Mouse (Mus musculus) layer of hippocampus, adult 9-11 months (tissue): ENCODE measurements around the gene Tnnt3.
A peak's percentile ranks its signal among the peaks of the same experiment; 100 is the strongest.

Experiments used
- DNase-seq: peaks from one replicate; pipeline ENCODE4 v3.0.0; 2022

The Tnnt3 gene

DNA sequence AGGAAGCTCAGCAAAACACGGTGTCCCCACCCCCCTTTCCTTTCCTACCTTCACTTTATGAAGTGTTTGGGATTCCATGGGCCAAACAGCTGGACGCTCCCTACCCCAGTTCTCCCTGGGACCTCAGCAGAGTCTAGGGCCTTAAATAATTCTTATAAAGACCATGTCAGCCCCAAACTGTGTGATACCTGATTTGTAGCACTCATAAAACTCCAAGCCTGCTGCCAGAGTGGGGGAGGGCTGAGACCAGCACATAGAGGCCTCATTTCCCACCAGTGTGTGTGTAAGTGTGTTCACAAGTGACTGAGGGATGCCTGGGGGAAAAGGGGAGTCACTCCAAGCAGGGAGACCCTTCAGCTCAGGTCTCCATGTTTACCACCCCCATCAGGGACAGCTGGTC is 49.2 kb downstream of the Tnnt3 start:
- no peak for DNase-seq

DNA sequence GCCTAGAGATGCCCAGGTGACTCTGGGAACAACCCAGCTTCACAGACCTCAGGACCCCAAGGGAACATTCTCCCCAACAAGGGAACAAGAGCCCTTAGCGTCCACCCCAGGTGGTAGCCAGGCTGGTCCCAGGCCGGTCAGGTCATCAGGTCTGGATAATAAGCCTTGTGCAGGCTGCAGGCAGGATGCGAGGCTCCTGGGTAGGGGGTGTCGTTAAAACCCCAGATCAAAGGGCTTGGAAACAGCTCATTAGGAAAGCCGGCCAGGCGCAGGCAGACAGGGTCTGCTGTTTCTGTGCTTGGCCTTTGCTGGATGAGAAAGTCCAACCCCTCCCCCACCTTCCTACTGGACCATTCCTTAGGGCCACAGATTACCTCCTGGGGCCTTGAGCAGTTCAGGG is 50.1 kb downstream of the Tnnt3 start:
- DNase-seq, result no peak

DNA sequence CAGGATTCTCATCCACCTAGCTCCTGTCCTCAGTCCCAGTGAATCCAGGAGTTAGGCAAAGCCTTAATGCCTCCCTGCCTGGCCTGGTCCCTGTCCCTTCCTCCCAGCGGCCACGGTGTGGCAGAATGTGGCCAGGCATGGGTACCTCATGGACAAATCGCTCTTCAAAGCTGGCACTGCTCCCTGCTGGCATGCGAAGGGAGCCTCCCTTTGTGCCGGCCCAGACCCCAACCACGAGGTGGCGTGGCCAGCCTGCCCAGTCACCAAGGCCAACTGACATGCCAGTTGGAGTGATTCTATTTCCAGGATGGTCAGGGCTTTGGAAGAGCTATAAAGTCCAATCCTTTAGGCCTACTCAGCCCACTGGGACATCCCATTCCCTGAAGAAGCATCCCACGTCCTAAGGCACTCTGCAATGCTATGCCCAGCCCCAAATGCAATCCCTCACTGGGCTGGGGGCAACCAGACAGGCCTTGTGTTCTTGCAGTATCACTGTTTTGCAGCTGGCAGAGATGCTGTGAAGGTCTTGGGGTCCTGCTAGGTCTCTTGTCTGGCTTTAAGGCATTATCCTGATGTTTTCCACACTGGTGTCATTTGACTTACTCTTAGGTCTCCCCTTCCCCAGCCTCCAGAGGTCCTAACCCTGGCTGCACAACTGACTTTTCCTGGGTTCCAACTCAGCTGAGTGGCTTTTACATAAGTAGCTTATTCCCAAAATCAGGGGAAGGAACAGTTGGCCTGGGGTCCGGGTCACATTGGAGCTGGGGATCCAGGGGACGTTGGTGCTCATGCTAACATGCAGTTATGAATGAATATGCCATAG is 51.5 kb downstream of the Tnnt3 start:
- DNase-seq, result peak; percentile 15

DNA sequence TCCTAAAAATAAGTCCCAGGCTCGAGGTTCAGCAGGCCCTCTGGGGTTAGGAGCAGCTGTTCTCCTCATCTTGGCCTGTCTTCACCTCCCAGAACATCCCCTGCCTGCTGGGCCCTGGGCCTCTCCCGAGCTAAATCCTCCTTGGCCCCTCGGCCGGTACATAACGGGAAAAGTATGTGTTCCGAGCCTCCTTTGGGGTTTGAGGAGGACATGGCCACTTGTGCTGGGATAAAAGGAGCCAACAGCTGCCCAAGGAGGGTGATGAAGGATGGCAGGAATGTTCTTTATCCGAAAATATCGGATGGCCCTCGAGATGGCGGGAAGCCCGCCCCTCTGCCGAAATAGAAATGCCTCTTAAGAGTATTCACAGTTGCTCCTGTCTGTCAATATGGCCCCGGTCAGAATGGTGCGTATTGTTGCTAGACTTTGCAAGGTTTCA is 52.3 kb downstream of the Tnnt3 start:
- DNase-seq, result no peak

DNA sequence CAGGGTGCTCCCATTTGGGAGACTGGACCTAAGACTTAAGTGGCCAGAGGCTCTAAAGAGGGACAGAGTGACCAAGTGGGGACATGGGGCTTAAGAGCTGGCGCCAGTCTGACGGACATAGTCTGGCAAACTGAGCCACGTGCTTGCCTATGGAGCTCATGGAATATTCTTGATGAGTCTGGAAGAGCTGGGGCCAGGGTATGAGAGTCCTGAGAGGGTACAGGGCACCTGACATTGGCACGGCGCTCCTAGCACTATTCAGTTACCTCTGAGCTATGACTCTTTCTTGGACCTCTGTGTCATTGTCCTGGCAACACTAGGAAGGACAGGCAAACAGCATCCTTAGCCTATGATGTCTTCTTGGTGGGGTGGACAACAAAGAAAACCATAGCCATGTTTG is 53.1 kb downstream of the Tnnt3 start:
- no peak for DNase-seq

DNA sequence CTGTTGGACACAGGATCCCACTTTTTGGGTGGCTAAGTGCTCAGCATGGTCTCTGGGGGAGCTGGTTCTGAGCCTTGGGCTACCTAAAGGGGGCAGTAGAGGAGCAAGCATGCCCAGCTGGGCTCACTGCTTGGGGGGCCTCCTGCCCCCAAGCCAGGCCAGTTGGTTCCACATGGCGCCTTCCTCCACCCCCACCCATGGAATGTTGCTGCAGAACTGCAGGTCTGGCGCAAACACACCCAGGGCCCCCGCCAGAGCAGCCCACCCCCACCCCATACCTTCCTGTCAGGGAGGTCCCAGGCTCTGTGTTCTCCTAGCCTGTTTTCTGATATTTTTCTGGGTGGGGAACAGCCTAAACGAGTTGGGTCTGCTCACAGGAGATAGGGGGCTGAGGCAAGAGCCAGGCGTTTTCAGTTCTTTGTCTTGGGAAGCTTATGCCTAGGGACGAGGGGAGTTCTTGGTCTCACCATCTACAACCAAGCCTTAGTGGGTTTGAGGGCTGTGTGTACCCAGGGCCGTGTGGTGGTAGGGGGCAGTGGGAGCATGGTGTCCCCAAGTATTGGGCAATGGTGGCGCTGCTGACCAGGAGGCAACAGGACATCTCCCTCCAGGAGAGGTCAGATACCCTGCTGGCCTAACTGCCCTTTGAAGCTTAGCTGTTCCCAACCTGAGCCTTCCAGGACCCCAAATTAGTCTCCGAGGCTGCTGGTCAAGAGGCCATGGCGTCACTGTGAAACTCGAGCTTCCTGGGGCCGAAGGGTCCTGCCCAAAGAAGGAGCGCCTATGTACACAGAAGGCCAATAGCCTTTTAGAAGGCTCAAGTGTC is 54.2 kb downstream of the Tnnt3 start:
- no peak for DNase-seq

DNA sequence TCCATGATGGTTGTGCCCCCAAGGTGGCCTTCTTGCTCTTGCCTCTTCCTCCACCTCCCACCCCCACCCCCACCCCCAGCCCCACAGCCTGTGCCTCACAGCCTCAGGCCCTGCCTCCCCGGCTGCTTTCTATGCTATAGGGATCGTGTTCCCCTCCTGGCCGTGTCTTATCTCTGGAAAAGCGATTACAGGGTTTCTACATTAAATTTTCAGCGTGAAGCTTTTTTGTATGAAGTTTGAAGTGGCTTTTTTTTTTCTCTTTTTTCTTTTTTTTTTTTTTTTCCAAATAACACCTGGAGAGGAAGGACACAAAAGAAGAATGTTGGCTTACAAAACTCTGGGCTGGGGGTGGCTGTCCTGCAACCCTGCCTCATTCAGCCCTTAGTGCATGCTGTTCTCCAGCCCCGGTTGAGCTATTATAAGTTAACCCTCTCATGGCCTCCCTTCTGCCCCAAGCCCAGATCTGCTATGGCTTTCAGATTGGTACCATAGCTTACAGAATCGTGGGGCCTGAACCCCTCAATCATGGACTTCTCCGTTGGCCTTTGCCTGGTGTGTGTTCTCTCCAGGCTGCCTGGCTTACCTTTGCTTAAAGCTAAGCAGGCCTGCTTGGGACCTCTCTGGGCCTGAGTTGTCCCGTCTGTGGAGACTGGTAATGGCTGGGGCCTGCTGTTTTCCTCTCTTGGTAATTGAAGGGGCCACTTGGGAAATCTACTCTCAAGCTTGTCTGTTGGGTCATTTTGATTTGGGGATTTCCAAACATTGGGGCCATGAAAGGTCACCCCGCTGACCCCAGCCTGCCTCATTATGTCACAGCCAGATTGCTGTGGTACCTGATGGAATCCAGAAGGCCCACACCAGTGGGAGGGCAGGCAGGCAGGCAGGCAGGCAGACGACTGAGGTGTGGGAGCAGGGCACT is 55.0 kb downstream of the Tnnt3 start:
- no peak for DNase-seq

DNA sequence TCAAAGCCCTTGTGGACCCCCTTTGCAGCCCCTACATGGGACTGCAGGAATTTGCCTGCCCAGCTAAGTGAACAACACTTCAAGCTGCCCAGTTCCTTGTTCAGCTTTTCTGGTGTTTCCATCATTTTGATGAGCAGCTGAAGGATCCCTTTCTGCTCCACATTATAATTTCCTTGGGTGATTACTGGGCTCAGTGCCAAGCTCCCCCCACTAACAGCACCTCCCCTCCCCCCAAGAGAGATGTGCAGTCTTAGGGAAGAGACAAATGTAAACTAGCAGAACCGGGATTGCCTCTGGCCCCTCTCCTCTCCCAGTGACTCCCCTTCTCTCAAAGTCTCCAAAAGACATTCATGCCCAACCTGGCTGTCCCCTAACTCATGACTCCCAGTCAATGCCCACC is 56.0 kb downstream of the Tnnt3 start:
- no peak for DNase-seq

DNA sequence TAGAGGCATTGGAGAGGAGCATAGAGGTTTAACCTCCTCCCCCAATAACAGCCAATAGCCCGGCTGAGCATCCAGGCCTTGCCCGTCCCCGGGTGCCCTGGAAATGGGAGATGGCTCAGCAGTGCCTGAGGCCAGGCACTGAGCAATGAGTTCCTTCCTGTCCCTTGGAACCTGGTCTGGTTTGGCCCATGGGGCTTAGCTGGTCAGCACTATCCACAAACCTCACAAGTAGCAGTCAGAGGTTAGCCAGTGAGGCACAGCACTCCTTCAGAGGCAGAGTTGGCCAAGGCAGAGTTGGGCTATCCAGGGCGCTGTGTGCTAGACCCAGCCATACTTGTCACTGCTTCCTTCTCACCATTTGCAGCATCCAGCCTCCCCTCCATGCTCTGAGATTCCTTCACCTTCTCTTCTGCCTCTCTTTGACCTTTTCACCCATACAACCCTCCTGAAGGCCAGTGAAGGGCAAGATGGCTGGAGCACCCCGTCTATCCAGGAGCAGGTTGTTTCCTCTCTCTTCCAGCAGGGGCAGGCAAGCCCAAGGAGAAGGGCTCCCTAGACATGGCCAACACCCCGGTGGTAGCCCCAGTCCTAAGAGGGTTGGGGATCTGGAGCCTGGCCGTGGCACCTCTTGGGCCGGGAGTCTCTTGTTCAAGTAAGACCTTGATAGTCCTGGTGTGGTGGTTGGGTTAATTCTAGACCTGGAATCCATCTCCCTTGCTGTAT is 56.9 kb downstream of the Tnnt3 start:
- no peak for DNase-seq

DNA sequence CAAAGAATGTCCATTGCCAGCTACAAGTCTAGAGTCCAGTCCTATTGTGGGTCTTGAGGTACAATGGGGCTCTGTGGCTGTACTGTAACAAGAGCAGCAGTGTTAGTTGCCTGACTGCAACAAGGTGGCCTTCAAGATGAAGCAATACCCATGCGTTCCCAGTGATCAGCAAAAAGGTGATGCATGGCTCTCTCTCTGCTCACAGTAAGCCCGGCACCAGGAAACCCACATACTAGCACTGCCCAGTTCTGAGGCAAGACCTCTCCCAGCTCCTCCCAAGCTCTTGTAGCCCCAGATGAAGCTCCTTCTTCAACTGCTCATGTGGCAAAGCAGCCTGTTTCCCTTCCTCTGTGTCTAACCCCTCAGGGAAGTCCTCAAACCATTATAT is 57.4 kb downstream of the Tnnt3 start:
- no peak for DNase-seq

DNA sequence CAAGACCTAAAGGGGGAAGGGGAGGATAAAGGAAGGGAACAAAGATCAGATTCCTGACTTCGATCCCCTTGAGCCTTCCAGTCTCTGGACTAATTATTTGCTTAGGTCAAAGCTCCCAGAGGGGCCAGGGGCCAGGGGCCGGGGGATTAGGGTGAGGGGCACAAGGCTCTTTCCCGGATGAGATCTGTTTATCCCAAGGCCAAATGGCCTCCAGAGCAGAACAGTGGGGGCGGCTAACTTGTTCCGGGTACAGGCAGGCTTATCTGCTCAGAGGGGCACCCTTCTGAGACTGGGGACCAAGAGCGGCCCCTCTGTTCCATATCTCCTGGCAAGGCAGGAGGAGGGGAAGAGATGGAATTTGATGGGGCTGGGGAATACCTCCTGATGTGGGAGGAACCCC is 59.1 kb downstream of the Tnnt3 start:
- no peak for DNase-seq

DNA sequence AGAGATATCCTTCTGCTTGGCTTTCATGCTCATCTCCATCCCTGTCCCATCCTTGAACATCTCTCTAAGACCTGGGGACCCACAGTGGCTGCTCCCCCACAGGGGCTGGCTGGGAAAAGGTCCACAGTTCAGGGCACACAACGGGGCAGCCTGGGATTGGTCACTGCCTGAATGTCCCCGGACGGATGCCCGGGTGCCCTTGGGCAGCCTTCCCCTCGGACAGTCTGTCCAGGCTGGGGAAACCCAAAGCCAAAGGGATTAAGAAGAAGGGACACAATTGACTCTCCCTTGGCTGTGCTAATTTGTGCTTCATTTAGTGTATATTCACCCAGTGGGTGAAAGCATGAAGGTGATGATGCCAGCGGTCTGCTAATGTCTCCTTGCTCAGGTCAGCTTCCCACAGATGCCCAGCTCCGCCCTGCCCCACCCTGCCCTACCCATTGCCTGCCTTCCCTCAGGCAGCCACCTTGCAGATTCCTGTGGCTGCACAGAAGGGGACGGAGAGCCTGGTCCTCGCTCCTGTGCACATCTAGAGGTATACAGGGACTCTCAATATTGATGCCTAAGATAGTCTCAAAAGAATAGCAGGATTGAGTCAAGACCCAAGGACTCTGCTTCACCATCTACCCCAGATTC is 60.0 kb downstream of the Tnnt3 start:
- no peak for DNase-seq

DNA sequence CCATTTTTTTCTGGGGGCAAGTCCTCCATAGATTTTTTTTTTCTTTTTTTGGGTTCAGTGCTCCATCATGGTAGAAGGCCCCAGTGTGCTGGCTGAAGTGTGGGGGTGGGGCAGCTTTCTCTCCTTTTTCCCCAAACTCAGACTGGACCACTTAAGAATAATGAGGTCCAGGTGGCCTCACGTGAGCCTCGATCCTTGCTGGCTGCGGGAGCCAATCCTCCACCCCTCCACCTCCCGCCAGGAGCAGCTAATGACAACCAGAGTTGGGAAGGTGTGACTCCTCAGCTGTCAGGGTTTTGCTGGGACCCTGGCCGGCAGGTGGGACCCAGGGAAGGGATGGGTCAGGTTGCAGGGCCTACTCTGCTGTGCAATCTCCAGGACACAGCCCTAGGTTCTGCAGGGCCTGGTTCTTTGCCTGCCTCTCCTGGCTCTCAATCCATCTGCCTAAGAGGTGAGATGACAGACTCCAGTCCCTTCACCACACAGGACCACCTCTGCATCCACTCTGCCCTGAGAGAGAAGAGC is 61.1 kb downstream of the Tnnt3 start:
- DNase-seq, result no peak

DNA sequence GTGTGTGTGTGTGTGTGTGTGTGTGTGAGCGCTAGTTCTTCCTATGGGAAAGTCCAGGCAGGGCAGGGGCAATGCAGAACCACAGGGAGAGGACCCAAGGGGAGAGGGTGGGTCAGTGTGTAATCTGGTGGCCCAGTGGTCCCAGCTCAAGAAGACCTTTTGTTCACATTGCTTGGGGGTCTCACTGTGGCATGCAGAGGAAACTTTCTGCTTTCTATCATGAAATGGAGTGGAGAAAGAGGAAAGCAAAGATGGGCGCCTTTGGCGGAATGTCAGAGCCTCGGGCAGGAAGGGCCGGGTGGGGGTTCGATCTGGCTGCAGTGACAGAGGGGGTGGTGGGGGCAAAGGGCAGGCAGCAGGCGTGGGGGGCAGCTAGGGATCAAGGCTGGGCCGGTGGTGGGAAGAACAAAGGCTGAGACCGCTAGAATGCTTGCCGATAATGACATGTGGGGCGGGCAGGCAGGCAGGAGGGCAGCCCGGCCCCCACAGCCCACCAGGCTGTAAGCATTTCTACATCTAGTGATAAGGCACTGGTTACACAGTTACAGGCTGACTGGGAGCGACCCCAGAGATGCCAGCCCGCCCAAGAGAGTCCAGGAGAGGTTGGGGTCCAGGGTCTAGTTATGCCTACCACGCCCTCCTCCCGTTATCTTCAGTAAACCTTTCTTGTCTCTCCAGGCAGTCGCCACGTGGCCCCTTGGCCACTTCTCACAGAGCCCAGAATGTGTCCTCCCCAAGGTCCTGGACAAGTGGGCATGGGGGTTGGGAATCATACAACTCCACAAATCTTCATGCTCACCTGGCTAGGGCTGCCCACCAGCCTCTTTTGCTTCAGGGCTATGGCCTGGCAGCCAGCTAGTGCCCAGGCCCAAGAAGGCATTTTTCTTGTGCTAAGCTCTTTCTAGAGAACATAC is 62.6 kb downstream of the Tnnt3 start:
- DNase-seq, result no peak

DNA sequence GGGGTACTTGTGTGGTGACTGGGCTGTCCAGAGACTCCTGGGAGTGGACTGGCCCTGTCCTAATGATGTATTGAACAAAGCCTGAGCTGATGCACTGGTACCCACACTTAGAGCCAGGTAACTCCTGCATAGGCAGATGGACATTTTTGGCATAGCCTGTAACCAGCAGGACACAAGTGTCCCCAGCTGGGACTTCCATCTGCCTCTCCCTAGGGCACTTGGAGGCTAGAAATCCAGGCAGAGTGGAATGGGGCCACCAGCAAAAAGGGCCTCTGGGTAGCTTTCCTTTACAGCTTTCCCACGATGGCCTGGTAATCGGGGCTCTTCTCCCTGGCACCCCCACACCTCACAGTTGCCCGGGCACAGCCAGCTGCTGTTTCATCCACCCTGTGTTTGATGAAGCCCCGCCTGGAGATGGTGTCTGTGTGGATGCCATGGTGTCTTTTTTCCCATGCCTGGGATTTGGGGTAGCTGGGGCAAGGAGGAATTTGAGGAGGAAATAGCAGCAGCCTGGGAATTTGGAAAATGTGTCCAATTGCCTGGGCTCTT is 63.3 kb downstream of the Tnnt3 start:
- peak; percentile 21 for DNase-seq

DNA sequence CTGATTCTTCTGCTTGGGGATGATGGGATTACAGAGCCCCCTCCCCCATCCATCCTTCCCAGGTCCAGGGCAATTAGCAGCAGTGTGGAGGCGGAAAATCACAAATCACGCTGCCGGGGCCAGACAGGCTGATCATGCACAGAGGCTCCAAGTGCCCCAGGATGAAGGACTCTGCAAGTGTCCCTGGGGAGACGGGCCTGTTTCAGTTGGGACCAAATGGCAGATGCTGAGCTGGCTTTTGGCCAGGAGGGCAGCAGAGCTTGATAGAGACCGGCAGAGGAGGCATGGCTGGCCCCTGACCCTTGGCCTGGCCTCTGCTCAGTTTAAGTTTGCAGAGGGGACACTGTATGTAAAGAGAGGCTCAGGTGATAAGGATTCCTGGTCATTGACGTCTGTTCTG is 64.5 kb downstream of the Tnnt3 start:
- no peak for DNase-seq

DNA sequence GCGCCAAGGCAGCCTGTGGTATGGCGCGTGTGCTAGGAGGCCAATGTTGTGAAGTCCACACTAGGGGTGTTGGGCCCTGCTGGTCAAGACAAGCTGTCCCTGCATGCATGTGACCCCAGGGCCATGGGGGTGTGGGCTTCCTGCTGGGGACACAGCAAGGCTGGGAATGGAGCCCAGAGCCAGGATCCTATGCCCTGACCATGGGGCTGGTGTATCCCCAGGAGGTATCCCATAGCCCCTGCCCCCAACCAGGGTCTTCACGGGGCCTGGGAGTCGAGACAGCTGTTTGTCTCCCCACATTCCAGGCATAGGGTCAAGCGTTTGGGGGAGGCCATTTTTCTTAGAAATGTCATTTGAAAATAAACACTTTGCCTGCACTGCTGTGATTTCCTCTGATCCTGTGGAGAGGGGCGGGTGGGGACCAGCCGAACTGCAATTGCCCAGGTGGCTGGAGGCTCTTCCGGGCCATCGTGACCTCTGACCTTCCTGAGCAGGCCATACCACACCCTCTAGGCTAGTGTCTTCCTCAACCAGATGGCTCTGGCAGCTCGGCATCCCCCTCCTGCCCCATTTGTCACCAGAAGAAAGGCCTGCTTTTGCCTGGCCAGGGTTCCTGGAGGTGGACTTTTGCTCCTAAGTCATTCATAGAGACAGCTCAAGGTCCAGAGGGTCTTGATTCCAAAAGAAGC is 66.5 kb downstream of the Tnnt3 start:
- no peak for DNase-seq
